Mouse (Mus musculus): ENCODE results near the gene Cypt15. TPM values are rescaled to one million over a fixed set of nuclear protein-coding genes. Genes with fewer than 3 reads are reported as not detected.
"Not testable (repeated sequence)": the region's sequence is repeated elsewhere in the genome, so short reads cannot be mapped to it uniquely, and the experiment has no call there.

Cypt15 gene
- not detected in 2 replicates for polyA plus RNA-seq (2014; fragmentation: Nextera tagmentation; extraction: Ambion mirVana)

DNA sequence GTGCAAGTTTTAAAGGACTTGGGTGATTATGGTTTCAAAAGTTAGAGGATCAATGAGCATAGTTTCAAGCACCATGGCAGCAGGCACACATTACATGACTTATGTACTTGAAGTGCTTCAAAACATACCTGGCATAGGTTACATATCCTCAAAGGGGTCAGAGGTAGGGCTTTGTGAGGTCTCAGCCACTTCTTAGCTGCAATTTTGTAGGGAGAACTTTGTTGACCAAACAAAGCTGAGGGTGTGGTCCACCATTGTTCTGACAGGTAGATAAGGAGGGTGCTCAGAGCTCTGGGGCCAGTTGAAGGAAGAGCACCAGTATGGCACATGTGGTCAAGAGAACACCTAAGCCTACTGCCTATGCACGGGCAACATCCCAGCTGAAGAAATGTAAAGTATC lies at the start of gene Cypt15:
Gene Cypt15, plus strand, starts transcription at position 301 of the 400 bp plus-strand sequence.
- not testable (repeated sequence) for H3K4me3 ChIP-seq (ENCODE audit: low read length); H3K27ac ChIP-seq (ENCODE audit: low read depth, low read length); H3K9ac ChIP-seq (ENCODE audit: low read depth, low read length); H3K27me3 ChIP-seq (ENCODE audit: control insufficient read depth, insufficient read depth, low read length); H3K4me1 ChIP-seq (ENCODE audit: control insufficient read depth, insufficient read depth, low read length); H3K36me3 ChIP-seq (ENCODE audit: control insufficient read depth, insufficient read depth, low read length); H3K9me3 ChIP-seq (ENCODE audit: control insufficient read depth, low read length); H3K4me2 ChIP-seq (replicated peaks; ENCODE audit: low read depth, low read length); ATAC-seq (ENCODE audit: low FRiP score, low TSS enrichment)
- WGBS = 84% methylated on average over 1 of the region's 1 CpGs

DNA sequence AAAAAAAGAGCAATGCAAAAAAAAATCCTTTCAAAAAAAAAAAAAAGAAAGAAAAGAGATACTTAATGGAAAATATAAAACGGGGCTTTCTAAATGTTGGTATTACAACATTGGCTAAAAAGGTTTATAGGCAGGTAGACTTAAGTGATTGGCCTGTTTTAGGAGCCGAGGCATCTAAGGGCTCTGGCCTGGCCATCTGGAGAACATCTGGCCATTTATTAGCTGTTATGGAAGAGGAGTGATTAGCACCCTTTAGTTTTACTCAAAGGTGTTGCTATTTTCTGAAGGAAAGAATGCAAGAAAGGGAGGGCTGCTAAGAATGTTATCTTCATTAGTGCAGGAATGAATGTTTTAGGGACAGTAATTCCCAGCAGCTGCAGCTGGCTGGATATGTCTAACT lies 24.9 kb downstream of the Cypt15 start:
- H3K36me3 ChIP-seq (ENCODE audit: control insufficient read depth, insufficient read depth, low read length) = no peaks in the 10 kb centered on the region
- H3K9ac ChIP-seq (ENCODE audit: low read depth, low read length) = no peak overlapping the region
- H3K27me3 ChIP-seq (ENCODE audit: control insufficient read depth, insufficient read depth, low read length) = no peaks in the 10 kb centered on the region
- no peaks in the 10 kb centered on the region for H3K4me1 ChIP-seq (ENCODE audit: control insufficient read depth, insufficient read depth, low read length)
- no peak overlapping the region for H3K4me2 ChIP-seq (replicated peaks; ENCODE audit: low read depth, low read length)
- H3K4me3 ChIP-seq (ENCODE audit: low read length) = no peak overlapping the region
- no peak overlapping the region for H3K27ac ChIP-seq (ENCODE audit: low read depth, low read length)
- H3K9me3 ChIP-seq (ENCODE audit: control insufficient read depth, low read length) = no peaks in the 10 kb centered on the region
- ATAC-seq (ENCODE audit: low FRiP score, low TSS enrichment) = no peak
- 65% methylated on average over 2 of the region's 2 CpGs for WGBS

GRCm38 (mm10) chrX:39378830-39379229 lies 32.8 kb downstream of the Cypt15 start:
- H3K4me2 ChIP-seq (replicated peaks; ENCODE audit: low read depth, low read length) = no peak overlapping the region
- no peak for ATAC-seq (ENCODE audit: low FRiP score, low TSS enrichment)
- no peak overlapping the region for H3K27ac ChIP-seq (ENCODE audit: low read depth, low read length)
- no peaks in the 10 kb centered on the region for H3K27me3 ChIP-seq (ENCODE audit: control insufficient read depth, insufficient read depth, low read length)
- H3K9me3 ChIP-seq (ENCODE audit: control insufficient read depth, low read length) = no peaks in the 10 kb centered on the region
- no peak overlapping the region for H3K4me3 ChIP-seq (ENCODE audit: low read length)
- no peaks in the 10 kb centered on the region for H3K36me3 ChIP-seq (ENCODE audit: control insufficient read depth, insufficient read depth, low read length)
- no peaks in the 10 kb centered on the region for H3K4me1 ChIP-seq (ENCODE audit: control insufficient read depth, insufficient read depth, low read length)
- 70% methylated on average over 2 of the region's 2 CpGs for WGBS
- no peak overlapping the region for H3K9ac ChIP-seq (ENCODE audit: low read depth, low read length)

DNA sequence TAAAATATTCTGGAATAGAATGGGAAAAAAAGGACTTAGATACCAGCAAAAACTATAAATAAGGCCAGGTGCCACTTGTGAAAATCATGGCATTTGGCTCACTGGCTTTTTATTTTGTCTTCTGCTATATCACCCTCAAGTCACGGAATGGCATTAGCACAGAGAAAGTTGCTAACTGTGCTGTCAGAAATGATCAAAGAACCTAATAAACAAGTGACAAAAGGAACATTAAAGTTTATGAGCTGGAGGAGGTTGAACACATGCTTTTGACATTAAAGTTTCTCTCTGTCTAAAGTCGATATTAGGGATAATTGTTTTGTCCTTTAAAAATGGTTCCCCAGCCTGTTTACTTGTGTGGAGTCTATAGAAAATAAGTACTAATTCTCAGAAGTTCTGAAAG lies 37.7 kb downstream of the Cypt15 start:
- no peaks in the 10 kb centered on the region for H3K27me3 ChIP-seq (ENCODE audit: control insufficient read depth, insufficient read depth, low read length)
- ATAC-seq (ENCODE audit: low FRiP score, low TSS enrichment) = no peak
- 39% methylated on average over 2 of the region's 2 CpGs for WGBS
- H3K9me3 ChIP-seq (ENCODE audit: control insufficient read depth, low read length) = no peaks in the 10 kb centered on the region
- H3K9ac ChIP-seq (ENCODE audit: low read depth, low read length) = no peak overlapping the region
- no peaks in the 10 kb centered on the region for H3K4me1 ChIP-seq (ENCODE audit: control insufficient read depth, insufficient read depth, low read length)
- no peak overlapping the region for H3K27ac ChIP-seq (ENCODE audit: low read depth, low read length)
- H3K4me3 ChIP-seq (ENCODE audit: low read length) = no peak overlapping the region
- no peaks in the 10 kb centered on the region for H3K36me3 ChIP-seq (ENCODE audit: control insufficient read depth, insufficient read depth, low read length)
- no peak overlapping the region for H3K4me2 ChIP-seq (replicated peaks; ENCODE audit: low read depth, low read length)
